Mouse (Mus musculus): ENCODE results near the gene Ppm1j. TPM values are rescaled to one million over a fixed set of nuclear protein-coding genes. Genes with fewer than 3 reads are reported as not detected.
"Not testable (repeated sequence)": the region's sequence is repeated elsewhere in the genome, so short reads cannot be mapped to it uniquely, and the experiment has no call there.

The Ppm1j gene
- polyA plus RNA-seq, 2 experiments from 2014 or later, result 24.1 to 28.0 TPM

DNA sequence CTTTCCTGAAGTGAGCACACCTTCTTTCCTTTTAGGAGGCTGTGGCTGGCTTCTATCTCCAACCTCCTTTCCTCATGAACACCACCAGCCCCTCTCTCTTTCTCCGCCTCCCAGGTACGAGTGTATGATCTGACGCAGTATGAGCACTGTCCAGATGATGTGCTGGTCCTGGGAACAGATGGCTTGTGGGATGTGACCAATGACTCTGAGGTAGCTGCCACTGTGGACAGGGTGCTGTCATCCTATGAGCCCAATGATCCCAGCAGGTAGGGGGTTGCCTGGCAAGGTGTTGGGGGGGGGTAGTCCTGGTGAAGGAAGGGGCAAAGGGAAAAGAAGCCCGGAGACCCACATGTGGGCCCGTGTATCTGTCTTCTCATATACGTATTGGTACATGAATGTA lies 4.4 kb downstream of the Ppm1j start:
- ATAC-seq, result no peak

DNA sequence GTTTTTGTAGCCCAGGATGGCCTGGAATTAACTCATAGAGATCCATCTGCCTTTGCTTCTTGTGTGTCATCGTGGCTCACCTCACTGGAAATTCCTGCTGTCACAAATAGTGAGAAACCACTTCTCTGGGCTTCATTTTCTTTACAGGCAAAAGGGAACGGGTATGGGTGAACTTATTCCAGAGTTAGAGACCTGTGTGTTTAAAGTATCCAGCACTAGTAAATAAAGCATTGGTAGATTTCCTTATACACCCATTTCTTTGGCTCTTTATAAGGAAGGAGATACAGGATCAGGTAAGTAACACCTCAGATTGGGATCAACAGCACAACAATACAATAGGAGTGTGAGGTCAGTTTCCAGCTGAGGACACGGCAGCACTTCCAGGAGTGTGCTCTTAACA lies 7.2 kb downstream of the Ppm1j start, which contains the start of gene Rhoc:
Gene Rhoc (plus strand): TSS at position 301 of the 400 bp plus-strand sequence.
- no peak for ATAC-seq

DNA sequence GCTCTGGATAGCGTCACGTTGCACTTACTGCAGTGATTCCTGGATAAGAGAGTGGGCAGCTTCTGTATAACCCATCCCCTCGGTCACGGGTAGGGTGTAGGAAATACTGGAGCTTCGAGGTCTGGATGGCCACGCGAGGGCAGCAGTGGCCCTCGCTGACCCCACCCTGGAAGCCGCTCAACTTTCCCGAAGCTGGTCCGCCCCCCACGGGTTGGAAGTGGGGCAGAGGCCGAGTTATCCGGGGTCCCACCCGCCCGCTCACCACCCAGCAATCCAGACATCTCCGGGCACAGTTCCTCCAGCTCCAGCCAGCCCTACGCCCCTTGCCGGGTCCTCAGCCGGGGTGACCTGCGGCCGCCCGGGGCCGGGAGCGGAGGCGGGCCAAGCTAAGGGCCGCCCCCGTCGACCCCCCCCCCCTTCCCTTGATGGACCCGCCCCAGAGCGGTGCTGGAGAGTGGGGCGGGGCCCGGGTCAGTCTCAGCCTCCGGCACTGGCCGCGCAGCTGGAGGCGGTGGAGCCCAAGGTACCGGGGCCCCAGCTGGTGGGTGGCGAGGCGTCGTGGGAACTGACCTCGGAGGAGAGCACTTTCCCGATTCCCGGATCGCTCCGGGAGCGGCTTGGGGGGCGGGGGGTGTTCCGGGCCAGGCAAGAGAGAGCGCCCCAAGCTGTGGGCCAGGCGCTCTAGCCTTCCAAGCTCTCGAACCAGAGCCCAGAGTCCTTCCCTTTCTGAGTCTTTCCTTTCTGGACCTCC lies 7.9 kb downstream of the Ppm1j start:
- ATAC-seq, result no peak

DNA sequence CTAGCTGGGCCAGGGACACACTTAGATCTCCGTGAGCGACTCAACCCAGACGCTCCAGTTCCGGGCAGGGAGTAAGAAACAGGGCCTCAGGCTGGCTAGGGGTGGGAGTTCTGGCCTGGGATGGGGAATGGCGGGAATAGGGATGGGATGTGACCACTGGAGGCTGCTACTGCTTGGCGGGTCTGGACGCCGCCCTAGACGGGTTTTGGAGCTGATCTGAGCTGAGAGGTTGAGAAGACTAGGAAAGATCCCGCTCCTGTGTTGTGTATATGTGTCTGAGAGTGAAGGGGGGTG lies 8.4 kb downstream of the Ppm1j start:
- ATAC-seq, result no peak

DNA sequence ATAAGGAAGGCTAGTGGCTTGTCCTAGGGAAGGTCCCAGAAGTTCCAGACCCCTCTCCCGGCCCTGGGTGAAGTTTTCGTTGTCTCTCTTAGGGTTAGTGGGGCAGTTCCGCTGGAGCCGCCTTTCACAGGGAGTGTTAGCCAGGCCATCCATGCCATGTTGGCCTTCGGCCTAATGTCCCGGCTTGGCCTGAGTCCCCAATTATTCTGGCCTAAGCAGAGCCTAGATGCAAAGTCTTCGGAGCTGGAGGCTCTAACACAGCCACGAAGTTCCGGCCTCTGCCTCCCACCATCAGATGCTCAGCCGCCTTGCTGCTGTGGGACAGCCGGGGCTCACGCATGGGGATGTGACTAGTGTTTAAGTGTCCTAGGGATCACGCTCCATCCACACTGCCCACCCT lies 9.0 kb downstream of the Ppm1j start:
- no peak for ATAC-seq

DNA sequence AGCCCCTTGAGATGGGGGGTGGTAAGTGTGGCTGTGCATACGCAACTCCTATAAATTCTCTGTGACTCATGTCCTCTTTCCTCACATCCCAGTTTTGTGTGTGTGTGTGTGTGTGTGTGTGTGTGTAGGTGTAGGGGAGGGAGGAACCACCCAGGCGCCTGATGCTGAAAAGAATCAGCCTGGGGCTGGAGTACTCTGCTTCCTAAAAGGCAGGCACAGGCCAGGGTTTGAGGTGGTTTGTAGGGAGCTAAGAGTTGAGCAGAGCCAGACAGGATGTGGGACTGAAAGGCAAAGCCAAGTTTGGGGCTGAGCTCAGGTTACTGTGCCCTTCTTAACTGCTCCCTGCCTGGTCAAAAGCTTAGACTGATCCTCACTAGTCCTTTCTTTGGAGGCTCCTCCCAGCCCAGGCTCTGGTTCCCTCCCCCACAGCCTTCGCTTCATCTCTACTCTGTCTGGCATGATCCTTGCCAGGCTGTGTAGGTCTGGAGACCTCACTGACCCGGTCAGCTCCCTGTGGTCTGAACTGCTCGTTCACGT lies 9.6 kb downstream of the Ppm1j start:
- ATAC-seq, result no peak

DNA sequence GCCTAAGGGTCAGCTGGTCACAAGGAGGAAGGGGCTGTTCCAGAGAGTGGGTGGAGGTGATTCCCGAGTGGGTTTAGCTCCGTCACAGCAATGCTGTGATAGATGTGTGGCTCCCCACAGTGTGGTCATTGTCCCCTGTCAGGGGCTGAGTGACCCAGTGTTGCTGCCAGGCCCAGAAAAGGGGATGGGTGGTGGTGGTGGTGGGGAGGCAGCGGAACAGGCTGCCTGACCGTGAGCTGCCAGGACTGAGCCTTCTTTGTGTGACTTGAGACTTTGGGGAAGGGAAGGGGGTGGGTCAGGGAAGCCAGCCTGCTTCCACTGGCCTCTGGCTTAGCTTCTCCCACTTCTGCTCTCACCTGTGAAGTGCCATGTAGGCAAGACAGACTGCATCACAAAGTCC lies 10.2 kb downstream of the Ppm1j start:
- no peak for ATAC-seq

DNA sequence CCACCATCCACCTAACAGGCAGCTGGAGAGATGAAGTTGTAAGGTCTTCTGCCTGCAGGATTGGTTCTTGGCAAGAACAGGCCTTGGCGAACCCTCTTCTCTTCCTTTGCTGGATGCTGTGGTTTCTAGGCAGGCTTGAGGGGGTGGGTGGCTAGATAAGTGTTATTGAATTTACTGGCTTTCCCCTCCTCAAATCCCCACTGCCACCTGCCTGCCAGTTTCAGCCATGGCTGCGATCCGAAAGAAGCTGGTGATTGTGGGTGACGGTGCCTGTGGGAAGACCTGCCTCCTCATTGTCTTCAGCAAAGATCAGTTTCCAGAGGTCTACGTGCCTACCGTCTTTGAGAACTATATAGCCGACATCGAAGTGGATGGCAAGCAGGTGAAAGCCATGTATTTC lies 10.8 kb downstream of the Ppm1j start:
- ATAC-seq, result no peak

DNA sequence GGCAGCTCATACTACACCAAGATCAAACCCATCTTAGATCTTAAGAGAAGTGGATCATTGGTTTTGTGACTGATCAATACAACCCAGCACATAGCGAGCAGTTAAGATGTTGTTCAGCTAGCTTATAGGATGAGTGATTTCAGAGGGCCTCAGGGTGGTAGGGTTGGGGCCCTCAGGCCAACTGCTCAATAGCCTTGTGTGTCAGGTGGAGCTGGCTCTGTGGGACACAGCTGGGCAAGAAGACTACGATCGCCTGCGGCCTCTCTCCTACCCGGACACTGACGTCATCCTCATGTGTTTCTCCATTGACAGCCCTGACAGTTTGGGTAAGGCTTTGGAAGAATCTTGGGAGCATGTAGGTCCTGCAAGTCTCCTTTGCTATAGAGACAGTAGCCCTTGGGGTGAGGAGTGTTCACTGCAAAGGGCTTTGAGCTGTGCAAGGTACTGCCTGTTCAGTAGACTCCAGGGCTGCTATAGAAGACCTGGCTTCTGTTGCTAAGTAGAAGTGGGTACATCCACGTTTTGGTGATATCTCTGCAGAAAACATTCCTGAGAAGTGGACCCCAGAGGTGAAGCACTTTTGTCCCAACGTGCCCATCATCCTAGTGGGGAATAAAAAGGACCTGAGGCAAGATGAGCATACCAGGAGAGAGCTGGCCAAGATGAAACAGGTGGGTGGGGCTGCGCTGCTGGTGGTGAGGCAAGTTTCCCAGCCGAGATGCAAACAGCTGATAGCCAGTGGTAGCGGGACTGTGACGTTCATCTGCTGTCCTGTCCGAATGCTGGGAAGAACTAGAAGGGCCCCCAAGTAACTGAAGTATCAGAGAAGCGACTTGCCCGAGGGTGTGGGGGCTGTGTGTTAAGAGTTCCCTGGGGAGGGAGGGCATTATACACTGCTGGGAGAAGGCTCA lies 11.8 kb downstream of the Ppm1j start:
- no peak for ATAC-seq

DNA sequence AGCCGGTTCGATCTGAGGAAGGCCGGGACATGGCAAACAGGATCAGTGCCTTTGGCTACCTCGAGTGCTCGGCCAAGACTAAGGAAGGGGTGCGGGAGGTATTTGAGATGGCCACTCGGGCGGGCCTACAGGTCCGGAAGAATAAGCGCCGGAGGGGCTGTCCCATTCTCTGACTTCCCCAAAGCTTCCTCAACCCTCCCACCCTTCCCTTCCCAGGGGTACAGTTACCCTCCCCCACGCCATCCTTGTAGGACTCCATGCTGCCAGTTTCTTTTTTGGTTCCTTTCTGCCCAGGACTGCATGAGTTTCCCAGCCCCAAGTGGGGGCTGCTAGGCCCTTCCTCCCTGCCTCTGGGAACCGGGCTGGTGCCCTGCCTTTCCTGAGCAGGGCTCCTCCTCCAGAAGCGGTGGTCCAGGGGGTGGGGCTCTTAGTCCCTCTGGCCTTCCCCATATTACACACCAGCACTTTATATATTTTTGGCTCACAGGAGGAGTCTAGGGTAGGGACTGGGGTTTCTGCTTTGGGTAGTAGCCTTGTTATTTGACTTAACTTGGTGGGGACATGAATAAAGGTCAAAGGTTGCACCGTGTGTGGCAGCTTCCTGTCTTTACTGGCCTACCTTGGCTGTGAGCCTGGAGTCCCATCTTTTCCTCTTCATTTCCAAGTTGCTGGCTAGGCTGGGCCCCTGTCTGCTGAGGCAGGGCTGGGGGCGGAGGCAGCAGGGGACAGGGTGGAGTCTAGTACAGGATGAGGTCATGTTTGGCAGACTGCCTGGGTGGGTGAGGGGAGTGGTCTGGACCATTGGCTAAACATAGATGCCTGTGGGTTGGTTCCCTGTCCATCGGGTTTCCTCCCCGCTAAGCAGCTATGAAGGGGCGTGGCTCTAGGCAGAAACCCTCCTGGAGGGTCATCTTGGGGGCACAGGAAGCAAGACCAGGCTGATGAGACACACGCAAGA lies 13.3 kb downstream of the Ppm1j start:
- ATAC-seq, result peak; percentile 30

DNA sequence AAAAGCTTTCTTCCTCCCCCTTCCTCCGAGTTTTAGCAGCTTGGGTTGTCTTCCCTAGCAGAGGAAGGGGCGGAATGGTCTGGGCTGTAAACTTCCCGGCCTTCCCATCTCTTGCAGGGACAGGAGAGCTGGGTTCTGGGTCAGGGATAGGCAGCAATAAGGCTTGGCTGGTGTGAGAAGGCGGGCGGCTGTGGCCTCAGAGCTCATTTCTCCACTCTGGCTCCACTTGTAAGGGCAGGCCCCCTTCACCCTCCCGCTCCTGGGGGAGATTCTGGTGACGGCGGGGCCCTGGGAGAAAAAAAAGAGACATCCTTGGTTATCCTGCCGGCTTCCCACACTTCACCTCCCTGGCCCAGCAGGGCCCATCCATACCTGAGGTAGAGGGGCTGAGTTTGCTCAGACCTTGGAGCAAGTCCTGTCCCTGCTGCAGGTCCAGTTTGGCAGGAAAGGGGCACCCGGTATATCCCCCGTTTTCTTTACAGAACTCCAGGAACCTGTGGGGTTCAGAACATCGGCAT lies 14.2 kb downstream of the Ppm1j start:
- no peak for ATAC-seq

DNA sequence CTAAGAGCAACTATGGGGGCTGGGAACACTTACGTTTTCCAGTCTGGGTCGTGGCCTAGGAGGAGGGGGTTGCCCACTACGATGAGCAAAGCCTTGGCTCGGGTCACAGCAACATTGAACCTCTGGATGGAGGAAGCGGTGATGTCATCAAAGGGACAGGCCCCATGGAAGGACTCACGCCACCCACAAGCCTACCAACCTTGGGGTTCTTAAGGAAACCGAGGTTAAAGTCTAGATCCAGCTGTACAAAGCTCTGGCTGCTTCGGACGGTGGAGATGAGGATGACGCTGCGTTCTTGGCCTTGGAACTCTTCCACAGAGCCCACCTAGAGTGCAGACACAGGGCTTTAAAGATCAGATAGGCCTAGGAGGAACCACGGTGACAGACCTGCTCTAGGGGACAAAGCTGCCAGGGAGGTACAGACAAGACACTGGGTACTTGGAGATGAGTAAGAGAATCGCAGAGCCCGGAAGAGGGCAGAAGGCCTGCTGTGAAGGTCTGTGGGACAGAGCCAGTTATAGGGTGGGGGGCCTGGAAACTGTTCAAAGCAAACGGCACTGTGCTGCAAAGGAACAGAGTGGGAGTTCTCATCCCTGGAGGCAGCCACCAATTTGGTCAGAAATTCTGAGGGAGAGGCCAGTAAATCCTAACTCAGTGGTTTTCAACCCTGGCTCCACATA lies 14.9 kb downstream of the Ppm1j start:
- ATAC-seq, result no peak

DNA sequence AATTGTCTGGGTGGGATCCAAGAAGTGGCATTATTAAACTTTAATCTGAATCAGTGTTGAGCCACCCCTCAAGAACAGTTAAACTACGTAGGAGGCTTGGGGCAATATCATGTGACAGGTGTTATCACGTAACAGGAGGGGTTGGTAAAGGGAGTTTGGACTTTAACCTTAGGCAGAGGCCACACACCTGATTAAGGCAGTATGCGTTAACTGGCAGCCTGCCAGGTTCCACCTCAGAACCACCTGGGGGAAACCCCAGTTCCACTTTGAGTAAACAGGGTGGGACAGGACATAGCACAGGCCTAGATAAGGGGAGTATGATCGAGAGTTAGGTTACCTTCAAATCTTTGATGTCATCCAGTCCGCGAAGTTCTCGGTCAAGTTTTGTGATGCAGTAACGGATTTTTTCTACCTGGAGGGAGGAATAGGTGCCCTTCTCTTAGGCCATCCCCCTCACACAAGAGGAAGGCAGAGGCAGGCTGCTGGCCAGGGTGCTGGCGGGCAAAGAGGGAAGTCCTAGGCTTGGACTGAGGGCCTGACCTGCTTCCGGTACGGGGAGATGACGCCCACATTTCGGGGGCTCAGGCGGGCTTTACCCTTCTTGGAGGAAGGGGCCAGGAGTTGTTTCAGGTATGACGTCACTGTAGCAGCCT lies 15.7 kb downstream of the Ppm1j start:
- ATAC-seq, result peak; percentile 77

DNA sequence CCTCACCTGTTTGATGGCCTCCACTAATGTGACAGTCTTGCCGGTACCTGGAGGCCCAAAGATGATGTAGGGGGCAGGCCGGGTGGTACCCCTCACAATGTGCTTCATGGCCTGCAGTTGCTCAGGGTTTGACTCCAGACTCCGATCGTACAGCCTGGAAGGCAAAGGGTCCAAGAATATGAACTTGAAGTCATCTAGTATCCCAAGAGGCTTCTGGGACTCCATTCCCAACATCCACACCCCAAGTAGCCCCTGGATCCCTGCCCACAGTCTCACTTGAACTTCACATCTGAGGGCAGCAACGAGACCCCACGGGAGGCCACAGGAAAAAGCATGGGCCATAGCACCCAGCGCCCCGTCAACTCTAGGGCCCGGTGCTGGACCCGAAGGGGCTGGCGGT lies 19.8 kb downstream of the Ppm1j start:
- ATAC-seq, result no peak

DNA sequence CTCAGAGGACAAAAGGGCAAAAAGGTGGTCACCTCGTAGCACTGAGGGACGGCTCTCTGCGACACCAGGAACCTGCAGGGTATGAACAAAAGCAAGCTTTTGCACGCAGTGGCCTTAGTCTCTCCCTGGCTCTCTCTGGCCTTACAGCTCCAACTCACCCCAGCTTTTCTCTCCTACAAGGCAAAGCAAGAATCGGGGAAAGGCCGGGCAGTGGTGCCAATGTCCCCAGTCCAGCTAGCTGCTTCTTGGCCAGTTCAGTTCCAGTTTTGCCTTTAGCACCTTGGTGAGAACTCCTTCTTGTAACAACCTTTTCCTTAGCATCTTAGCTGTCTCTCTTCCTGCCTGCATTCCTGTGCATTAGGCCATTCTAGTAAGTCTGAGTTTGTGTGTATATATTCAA lies 20.6 kb downstream of the Ppm1j start:
- ATAC-seq, result no peak

DNA sequence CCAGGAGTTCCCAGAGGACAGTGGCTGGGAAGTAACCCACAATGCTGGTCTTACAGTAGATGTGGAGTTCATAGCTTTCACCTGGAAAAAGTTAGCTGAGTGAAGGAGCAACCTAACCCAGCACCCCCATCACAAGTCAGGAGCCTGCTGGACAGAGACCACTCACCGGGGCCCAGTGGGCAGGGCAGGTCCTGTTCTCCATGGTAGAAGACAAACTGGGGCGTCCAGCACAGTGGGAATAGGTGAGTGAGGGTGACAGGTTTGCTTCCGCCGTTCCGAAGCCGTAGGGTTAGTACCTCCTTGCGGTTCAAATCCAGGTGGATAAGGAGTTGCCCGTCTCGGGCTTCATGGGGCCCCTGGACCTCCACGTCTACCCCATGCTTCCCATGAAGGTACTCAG lies 23.5 kb downstream of the Ppm1j start:
- no peak for ATAC-seq

DNA sequence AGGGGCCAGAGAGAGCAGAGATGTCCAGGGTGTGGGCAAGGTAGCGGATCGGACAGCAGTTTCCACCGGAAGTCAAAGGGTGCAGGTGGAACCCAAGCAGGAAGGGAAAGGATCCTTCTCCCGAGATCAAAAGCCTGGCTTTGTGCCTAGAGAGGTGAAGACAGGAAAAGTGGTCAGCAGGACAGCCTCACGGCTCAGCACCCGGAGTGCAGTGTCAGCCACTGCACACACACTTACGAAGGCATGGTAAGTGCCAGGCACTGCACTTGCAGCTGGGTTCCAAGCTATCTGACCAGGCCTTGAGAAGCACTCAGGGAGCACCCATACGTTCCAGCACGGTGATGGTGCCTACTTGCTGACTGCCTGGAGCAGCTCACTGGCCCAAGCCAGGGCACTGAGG lies 24.7 kb downstream of the Ppm1j start:
- no peak for ATAC-seq

DNA sequence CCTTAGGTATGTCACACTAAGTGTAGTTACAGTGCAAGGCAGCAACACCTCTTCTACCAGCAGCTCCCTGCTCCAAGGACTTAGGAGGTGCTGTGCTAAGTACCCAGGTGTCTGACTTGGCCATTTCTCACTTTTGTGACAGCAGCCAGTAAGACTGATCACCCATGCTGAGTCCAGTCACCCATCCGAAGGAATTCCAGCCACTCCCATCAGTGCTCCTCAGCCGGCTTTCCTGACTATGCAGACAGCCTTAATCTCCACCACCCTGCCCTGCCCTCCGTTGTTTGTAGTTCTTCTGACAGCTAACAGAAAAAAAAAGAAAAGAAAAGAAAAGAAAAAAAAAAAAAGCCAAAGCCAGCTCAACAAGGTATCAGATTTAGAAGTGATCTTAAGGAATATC lies 30.9 kb downstream of the Ppm1j start:
- no peak for ATAC-seq

DNA sequence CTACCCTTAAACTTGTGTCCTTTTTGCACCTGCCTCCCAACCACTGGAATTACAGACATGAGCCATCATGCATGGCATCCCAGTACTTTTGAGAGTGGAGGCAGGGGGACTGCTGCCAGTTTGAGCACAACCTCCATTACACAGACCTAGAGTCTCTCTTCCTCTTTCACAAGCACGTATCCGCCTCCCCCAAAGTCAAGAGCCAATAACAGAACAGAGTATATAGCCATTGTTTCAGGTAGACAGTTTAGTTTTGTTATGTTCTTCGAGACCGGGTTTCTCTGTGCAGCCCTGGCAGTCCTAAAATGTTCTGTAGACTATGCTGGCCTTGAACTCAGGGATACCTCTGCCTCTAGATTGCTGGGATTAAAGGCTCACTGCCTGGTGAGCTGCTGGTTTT lies 31.4 kb downstream of the Ppm1j start:
- no peak for ATAC-seq

DNA sequence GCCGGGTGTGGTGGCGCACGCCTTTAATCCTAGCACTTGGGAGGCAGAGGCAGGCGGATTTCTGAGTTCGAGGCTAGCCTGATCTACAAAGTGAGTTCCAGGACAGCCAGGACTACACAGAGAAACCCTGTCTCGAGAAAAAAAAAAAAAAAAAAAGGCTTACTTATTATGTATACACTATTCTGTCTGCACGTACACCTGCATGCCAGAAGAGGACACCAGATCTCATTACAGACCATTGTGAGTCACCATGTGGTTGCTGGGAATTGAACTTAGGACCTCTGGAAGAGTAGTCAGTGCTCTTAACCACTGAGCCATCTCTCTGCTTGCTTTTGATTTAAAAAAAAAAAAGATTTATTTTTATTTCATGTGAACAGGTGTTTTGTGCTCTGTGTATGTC lies 32.4 kb downstream of the Ppm1j start:
- not testable (repeated sequence) for ATAC-seq

DNA sequence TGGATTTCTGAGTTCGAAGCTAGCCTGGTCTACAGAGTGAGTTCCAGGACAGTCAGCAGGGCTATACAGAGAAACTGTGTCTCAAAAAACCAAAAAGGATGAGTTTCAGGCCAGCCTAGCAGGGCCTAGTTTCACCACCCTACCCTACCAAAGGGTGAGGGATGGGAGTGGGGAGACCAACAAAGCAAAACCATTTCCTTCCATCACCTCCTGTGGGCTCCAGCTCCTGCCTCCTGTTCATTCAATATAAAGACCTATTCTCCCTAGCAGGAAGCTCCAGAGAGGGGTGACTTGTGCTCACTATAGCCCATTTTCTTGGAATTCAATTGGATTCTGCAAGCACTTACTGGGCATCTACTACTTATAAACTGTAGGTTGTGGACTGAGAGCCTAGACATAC lies 33.9 kb downstream of the Ppm1j start:
- ATAC-seq, result no peak

Measured in activated CD4-positive, CD25-positive, alpha-beta regulatory T cell, adult 4 months (primary cell).